Mouse (Mus musculus) kidney, embryonic 15.5 days (tissue): ENCODE data around the gene Prokr2. TPM values are rescaled to one million over a fixed set of nuclear protein-coding genes. Genes with fewer than 3 reads are reported as not detected.
A peak's percentile ranks its signal among the peaks of the same experiment; 100 is the strongest.

Source experiments
- ATAC-seq: fragments of 200-750 bp; cut with Nextera tagmentation; replicated peaks from 2 replicates; pipeline ENCODE4 v1.8.0; 2017; ENCODE audit warnings: moderate TSS enrichment; ENCODE audit not compliant: low FRiP score
- H3K27ac ChIP-seq: fragments of 300-500 bp; sonication (generic); 2 replicates; pipeline ENCODE4 v1.5.1; 2015; ENCODE audit warnings: mild to moderate bottlenecking, inconsistent platforms
- H3K27me3 ChIP-seq: fragments of 300-500 bp; sonication (generic); 2 replicates; pipeline ENCODE4 v1.6.1; 2015; ENCODE audit warnings: inconsistent platforms
- H3K36me3 ChIP-seq: fragments of 300-500 bp; sonication (generic); 2 replicates; pipeline ENCODE4 v1.6.1; 2015; ENCODE audit warnings: inconsistent platforms
- H3K4me1 ChIP-seq: fragments of 300-500 bp; sonication (generic); 2 replicates; pipeline ENCODE4 v1.6.1; 2015; ENCODE audit warnings: inconsistent platforms
- H3K4me2 ChIP-seq: fragments of 300-500 bp; sonication (generic); 2 replicates; pipeline ENCODE4 v1.6.1; 2015; ENCODE audit warnings: moderate library complexity, mild to moderate bottlenecking, inconsistent platforms
- H3K4me3 ChIP-seq: fragments of 300-500 bp; sonication (generic); replicated peaks from 2 replicates; pipeline ENCODE4 v1.5.1; 2015; ENCODE audit warnings: mild to moderate bottlenecking, inconsistent platforms
- H3K9ac ChIP-seq: fragments of 300-500 bp; sonication (generic); 2 replicates; pipeline ENCODE4 v1.6.1; 2015; ENCODE audit warnings: mild to moderate bottlenecking, inconsistent platforms
- H3K9me3 ChIP-seq: fragments of 300-500 bp; sonication (generic); replicated peaks from 2 replicates; pipeline ENCODE4 v1.6.1; 2016; ENCODE audit warnings: inconsistent platforms
- WGBS: fragments of 180-500 bp; shearing (Covaris S2); methylation state at CpG from one replicate; pipeline ENCODE4 v1.1.7; 2015; ENCODE audit warnings: mixed read lengths; 5-methylcytosine and 5-hydroxymethylcytosine counted together
- polyA plus RNA-seq: library from polyadenylated mRNA; unstranded; fragments of >200 nt; fragmentation: Nextera tagmentation; extraction: Ambion mirVana; gene quantifications from 2 replicates; pipeline ENCODE4 v1.2.1, GENCODE M21; 2015

The Prokr2 gene
- polyA plus RNA-seq, 1 experiment from 2014 or later: 0.17 TPM

- peaks cover 15% of the 10 kb centered on the region for H3K4me1 ChIP-seq
- peak overlapping the region; percentile 98 for H3K4me2 ChIP-seq
- peak; percentile 47 for ATAC-seq
- WGBS: 1% methylated on average over 31 of the region's 31 CpGs
- peak overlapping the region; percentile 54 for H3K4me3 ChIP-seq
- H3K9me3 ChIP-seq: no peaks in the 10 kb centered on the region
- H3K36me3 ChIP-seq: no peaks in the 10 kb centered on the region
- no peak overlapping the region for H3K27ac ChIP-seq
- H3K27me3 ChIP-seq: peaks cover 30% of the 10 kb centered on the region
- peak overlapping the region; percentile 38; the same call in 1 of the 2 replicates for H3K9ac ChIP-seq
These were observed 595 bp downstream of the Prokr2 start for GRCm38 (mm10) chr2:132384511-132385193.

- H3K4me2 ChIP-seq: no peak overlapping the region
- no peak overlapping the region for H3K9ac ChIP-seq
- WGBS: 72% methylated on average over 2 of the region's 2 CpGs
- peaks cover 30% of the 10 kb centered on the region for H3K27me3 ChIP-seq
- H3K36me3 ChIP-seq: no peaks in the 10 kb centered on the region
- H3K27ac ChIP-seq: no peak overlapping the region
- H3K4me3 ChIP-seq: no peak overlapping the region
- peaks cover 15% of the 10 kb centered on the region for H3K4me1 ChIP-seq
- H3K9me3 ChIP-seq: no peaks in the 10 kb centered on the region
- ATAC-seq: no peak
These were observed 2.9 kb downstream of the Prokr2 start for GRCm38 (mm10) chr2:132382308-132382707.

- no peaks in the 10 kb centered on the region for H3K9me3 ChIP-seq
These were observed 5.6 kb downstream of the Prokr2 start for GRCm38 (mm10) chr2:132379690-132380089.

GRCm38 (mm10) chr2:132378602-132379150 lies 6.6 kb downstream of the Prokr2 start:
- 48% methylated on average over 10 of the region's 10 CpGs for WGBS
- Histone ChIP-seq H3K9me3 (no peaks in the 10 kb centered on the region), H3K27me3 (peaks cover 11% of the 10 kb centered on the region; the same call in 1 of the 2 replicates), H3K4me3 (no peak overlapping the region), H3K27ac (no peak overlapping the region), H3K9ac (no peak overlapping the region), H3K36me3 (no peaks in the 10 kb centered on the region), H3K4me1 (no peaks in the 10 kb centered on the region), H3K4me2 (no peak overlapping the region)
- no peak for ATAC-seq

More at GRCm38 (mm10) chr2:132379690-132380089, 5.6 kb downstream of the Prokr2 start:
- no peak overlapping the region for H3K4me2 ChIP-seq
- H3K4me3 ChIP-seq: no peak overlapping the region
- no peak for ATAC-seq
- H3K4me1 ChIP-seq: peaks cover 6% of the 10 kb centered on the region; the same call in 1 of the 2 replicates
- 41% methylated on average over 4 of the region's 4 CpGs for WGBS
- no peaks in the 10 kb centered on the region for H3K36me3 ChIP-seq
- H3K9ac ChIP-seq: no peak overlapping the region
- H3K27me3 ChIP-seq: peaks cover 19% of the 10 kb centered on the region
- no peak overlapping the region for H3K27ac ChIP-seq

GRCm38 (mm10) chr2:132377436-132377835 lies 7.8 kb downstream of the Prokr2 start:
- Histone ChIP-seq H3K4me1 (no peaks in the 10 kb centered on the region), H3K4me2 (no peak overlapping the region)

GRCm38 (mm10) chr2:132375721-132376120 lies 9.5 kb downstream of the Prokr2 start:
- 75% methylated on average over 3 of the region's 3 CpGs for WGBS
- H3K4me2 ChIP-seq: no peak overlapping the region
- no peak overlapping the region for H3K27ac ChIP-seq
- no peak for ATAC-seq
- H3K4me3 ChIP-seq: no peak overlapping the region
- H3K36me3 ChIP-seq: no peaks in the 10 kb centered on the region
- no peak overlapping the region for H3K9ac ChIP-seq
- no peaks in the 10 kb centered on the region for H3K4me1 ChIP-seq
- no peaks in the 10 kb centered on the region for H3K27me3 ChIP-seq
- H3K9me3 ChIP-seq: no peaks in the 10 kb centered on the region

More at GRCm38 (mm10) chr2:132377436-132377835, 7.8 kb downstream of the Prokr2 start:
- Histone ChIP-seq H3K27me3 (no peaks in the 10 kb centered on the region), H3K9me3 (no peaks in the 10 kb centered on the region), H3K9ac (no peak overlapping the region), H3K36me3 (no peaks in the 10 kb centered on the region), H3K27ac (no peak overlapping the region), H3K4me3 (no peak overlapping the region)
- 79% methylated on average over 2 of the region's 2 CpGs for WGBS
- ATAC-seq: no peak

- no peak overlapping the region for H3K9ac ChIP-seq
- H3K4me3 ChIP-seq: no peak overlapping the region
- WGBS: 86% methylated on average over 9 of the region's 9 CpGs
- H3K27ac ChIP-seq: no peak overlapping the region
- H3K4me2 ChIP-seq: no peak overlapping the region
- H3K9me3 ChIP-seq: no peaks in the 10 kb centered on the region
- H3K36me3 ChIP-seq: no peaks in the 10 kb centered on the region
- H3K4me1 ChIP-seq: no peaks in the 10 kb centered on the region
- no peak for ATAC-seq
- H3K27me3 ChIP-seq: no peaks in the 10 kb centered on the region
These were observed 10.1 kb downstream of the Prokr2 start for GRCm38 (mm10) chr2:132375135-132375534.

- Histone ChIP-seq H3K27ac (no peak overlapping the region), H3K36me3 (no peaks in the 10 kb centered on the region), H3K4me2 (no peak overlapping the region), H3K27me3 (no peaks in the 10 kb centered on the region), H3K9me3 (no peaks in the 10 kb centered on the region), H3K4me3 (no peak overlapping the region), H3K9ac (no peak overlapping the region), H3K4me1 (no peaks in the 10 kb centered on the region)
- no peak for ATAC-seq
- 91% methylated on average over 17 of the region's 17 CpGs for WGBS
These were observed 11.5 kb downstream of the Prokr2 start for GRCm38 (mm10) chr2:132373748-132374147.

GRCm38 (mm10) chr2:132368433-132368832 lies 16.8 kb downstream of the Prokr2 start:
- no peaks in the 10 kb centered on the region for H3K27me3 ChIP-seq
- H3K9ac ChIP-seq: no peak overlapping the region
- no peaks in the 10 kb centered on the region for H3K9me3 ChIP-seq
- H3K4me2 ChIP-seq: no peak overlapping the region
- 82% methylated on average over 3 of the region's 3 CpGs for WGBS
- no peaks in the 10 kb centered on the region for H3K36me3 ChIP-seq
- H3K4me3 ChIP-seq: no peak overlapping the region
- H3K27ac ChIP-seq: no peak overlapping the region
- no peak for ATAC-seq
- H3K4me1 ChIP-seq: no peaks in the 10 kb centered on the region

GRCm38 (mm10) chr2:132343846-132344245 lies 41.4 kb downstream of the Prokr2 start:
- WGBS: 87% methylated on average over 11 of the region's 11 CpGs
- H3K4me1 ChIP-seq: no peaks in the 10 kb centered on the region
- H3K9me3 ChIP-seq: no peaks in the 10 kb centered on the region
- H3K4me2 ChIP-seq: no peak overlapping the region
- no peaks in the 10 kb centered on the region for H3K36me3 ChIP-seq
- H3K4me3 ChIP-seq: no peak overlapping the region
- no peaks in the 10 kb centered on the region for H3K27me3 ChIP-seq
- no peak overlapping the region for H3K27ac ChIP-seq
- ATAC-seq: no peak
- H3K9ac ChIP-seq: no peak overlapping the region

- Histone ChIP-seq H3K36me3 (no peaks in the 10 kb centered on the region), H3K4me1 (no peaks in the 10 kb centered on the region), H3K4me3 (no peak overlapping the region), H3K9me3 (no peaks in the 10 kb centered on the region), H3K4me2 (no peak overlapping the region), H3K9ac (no peak overlapping the region), H3K27ac (no peak overlapping the region), H3K27me3 (no peaks in the 10 kb centered on the region)
- ATAC-seq: no peak
- WGBS: 93% methylated on average over 3 of the region's 3 CpGs
These were observed 44.0 kb downstream of the Prokr2 start for GRCm38 (mm10) chr2:132341293-132341692.

- WGBS: 74% methylated on average over 2 of the region's 2 CpGs
- Histone ChIP-seq H3K36me3 (no peaks in the 10 kb centered on the region), H3K27me3 (no peaks in the 10 kb centered on the region), H3K9ac (no peak overlapping the region), H3K27ac (no peak overlapping the region), H3K4me1 (no peaks in the 10 kb centered on the region), H3K4me2 (no peak overlapping the region), H3K4me3 (no peak overlapping the region), H3K9me3 (no peaks in the 10 kb centered on the region)
- ATAC-seq: no peak
These were observed 44.9 kb downstream of the Prokr2 start for GRCm38 (mm10) chr2:132340350-132340749.
